Mouse (Mus musculus): ENCODE data around the gene Neu2.
A peak's percentile ranks its signal among the peaks of the same experiment; 100 is the strongest.

The Neu2 gene

GRCm38 (mm10) chr1:87537008-87537407, 27.3 kb downstream of the Neu2 start:
- no peak for DNase-seq (ENCODE audit: low read depth)

DNA sequence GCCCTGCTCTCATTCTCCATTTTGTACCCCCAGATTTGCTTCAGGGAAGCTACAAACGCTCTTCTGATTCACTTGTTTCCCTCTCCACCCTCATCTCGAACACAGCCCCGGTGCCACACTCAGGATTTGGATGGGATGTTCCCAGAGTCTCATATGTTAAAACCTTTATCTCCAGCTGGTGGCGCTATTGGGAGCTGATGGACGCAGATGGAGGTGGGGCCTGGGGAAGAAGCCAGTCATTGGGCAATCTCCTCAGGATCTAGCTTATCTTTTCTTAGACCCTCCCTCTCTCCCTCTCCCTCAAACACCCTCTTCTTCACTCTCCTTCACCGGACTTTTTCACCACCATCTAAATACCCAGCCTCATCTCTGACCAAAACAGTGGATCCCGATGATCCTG, 31.9 kb downstream of the Neu2 start:
- DNase-seq (ENCODE audit: low read depth): peak; percentile 25

- DNase-seq (ENCODE audit: low read depth): peak; percentile 20
Measured at GRCm38 (mm10) chr1:87551008-87551407, 41.3 kb downstream of the Neu2 start.

- DNase-seq (ENCODE audit: low read depth): no peak
Measured at GRCm38 (mm10) chr1:87553586-87553985, 43.9 kb downstream of the Neu2 start.

DNA sequence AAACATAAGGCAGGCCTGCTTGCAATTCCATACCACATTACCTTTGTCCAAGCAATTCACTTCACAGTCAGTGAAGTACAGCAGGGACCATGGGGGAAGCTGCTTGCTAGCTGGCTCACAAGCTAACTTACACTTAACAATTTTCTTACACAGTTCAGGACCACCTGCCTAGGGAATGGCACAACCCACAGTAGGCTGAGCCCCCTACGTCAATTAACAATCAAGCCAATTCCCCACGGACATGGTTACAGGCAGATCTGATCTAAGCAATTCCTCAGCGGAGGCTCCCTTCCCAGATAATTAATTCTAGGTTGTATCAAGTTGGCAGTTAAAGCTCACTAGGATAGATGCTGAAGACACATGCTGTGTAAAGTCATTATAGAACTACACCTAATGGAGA, 53.3 kb downstream of the Neu2 start:
- no peak for DNase-seq (ENCODE audit: low read depth)

GRCm38 (mm10) chr1:87565760-87566159, 56.1 kb downstream of the Neu2 start:
- DNase-seq (ENCODE audit: low read depth): no peak

DNA sequence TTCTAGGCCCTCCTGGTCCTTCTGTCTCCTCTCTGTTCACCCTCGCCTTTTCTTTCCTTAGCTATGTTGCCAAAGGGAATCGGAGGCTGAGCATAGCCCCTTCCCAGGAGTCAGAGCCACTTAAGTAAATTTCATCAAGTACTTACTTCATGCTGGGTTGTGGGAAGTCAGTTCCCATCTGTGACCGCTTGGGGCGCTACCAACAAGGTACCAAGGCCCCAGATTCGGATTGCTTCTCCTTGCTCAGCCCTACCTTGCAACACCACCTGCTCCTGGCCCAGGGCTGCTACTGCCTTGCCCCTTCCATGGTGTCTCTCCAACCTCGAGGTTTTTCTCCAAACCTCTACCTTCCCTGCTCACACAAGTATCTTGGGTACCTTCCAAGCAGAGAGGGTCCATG, 58.7 kb downstream of the Neu2 start:
- peak; percentile 33 for DNase-seq (ENCODE audit: low read depth)

DNA sequence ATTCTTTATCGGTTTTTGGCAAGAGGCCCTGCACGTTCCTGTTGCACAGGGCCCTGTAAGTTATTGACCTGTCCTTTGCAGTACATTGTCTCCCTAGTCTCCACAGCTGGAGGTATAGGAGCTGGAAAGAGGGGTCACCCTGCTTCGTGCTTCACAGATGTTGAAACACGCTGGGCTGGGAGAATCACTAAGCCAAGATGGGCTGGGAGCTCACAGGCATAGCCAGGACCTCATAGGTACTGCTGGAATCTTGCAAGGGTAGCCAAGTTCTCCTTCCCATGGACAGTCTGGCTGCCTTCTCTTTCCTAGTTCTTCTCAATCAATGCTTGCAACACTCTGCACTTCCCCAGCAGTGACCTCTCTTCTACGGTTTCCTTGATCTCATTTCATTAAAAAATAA, 63.6 kb downstream of the Neu2 start:
- DNase-seq (ENCODE audit: low read depth): no peak

DNA sequence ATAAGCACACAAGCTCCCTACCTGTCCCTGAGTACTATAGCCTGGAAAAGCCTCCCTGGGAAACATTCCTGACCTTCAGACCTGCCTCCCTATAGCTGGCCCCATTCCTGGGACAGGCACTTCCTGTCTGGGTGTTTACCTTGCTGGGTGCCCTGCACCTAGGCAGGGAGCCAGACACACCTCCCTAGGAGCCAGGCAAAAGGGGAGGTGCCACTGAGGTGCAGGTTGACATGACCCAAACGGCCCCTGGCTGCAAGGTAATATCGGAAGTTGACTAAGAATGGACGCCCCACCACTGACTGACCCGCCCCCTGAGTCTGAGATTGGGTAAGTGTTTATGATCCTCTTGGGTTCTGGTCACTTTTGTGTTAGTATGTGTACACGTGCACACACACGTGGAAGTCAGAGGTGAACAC, 64.1 kb downstream of the Neu2 start, which contains the start of gene Ngef:
Ngef (minus strand) TSS at position 71 of the 416 bp plus-strand sequence.
- DNase-seq (ENCODE audit: low read depth): no peak

DNA sequence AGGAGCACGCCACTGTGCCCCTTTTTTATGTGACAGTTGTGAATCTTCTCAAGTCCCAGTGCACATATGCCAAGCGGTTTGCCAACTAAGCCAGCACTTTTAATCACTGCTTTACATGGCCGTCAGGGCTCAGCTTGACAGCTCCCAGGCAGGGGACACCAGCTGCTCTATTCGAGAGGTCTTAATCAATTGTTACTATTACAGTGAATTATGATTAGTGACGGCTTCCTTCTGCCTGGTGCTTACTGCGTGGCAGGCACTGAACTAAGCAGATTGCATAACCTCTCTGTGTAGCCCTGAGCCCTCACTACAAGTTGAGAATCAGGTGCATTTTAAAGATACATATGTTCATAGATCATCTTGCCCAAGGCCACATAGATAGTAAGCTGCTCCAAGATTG, 64.7 kb downstream of the Neu2 start:
- no peak for DNase-seq (ENCODE audit: low read depth)

- no peak for DNase-seq (ENCODE audit: low read depth)
Measured at GRCm38 (mm10) chr1:87574785-87575184, 65.1 kb downstream of the Neu2 start.

DNA sequence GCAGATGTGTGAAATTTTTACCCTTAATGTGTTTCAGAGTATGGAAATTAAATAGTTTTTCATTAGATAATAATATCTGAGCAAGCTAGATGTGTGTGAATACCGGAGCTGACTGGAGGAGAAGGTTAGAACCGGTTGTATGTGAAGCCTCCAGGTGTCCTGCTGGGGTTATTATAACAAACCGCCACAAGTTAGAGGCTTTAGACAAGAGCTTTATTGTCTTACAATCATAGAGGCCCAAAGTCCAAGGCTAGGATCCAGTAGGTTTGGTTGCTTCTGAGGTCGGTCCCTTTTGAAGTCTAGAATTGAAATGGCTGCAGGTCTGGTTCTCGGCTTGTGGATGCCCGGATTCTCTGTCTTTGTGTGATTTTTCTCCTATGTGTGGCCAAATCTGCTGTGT, 69.3 kb downstream of the Neu2 start:
- no peak for DNase-seq (ENCODE audit: low read depth)

DNA sequence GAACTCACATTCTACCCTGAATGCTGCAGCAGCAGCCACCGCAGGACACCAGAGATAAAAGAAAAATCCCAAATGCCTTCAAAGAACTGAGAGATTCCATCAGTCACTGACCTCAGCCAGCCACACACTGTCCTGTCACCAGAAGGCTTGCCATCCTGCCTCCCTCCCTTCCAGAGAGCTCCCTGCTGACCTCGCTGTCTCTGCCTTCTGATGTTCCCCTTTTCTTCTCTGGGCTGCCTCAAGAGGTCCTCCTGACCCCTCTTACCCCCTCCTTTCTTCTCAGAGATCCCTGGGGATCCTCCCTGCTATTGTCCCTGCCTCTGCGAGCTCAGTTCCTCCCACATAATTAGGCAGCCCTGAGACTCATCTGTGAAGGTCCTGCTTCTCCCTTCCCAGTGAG, 71.1 kb downstream of the Neu2 start:
- peak; percentile 28 for DNase-seq (ENCODE audit: low read depth)

- no peak for DNase-seq (ENCODE audit: low read depth)
Measured at GRCm38 (mm10) chr1:87589162-87589561, 79.5 kb downstream of the Neu2 start.

GRCm38 (mm10) chr1:87589980-87590379, 80.3 kb downstream of the Neu2 start:
- DNase-seq (ENCODE audit: low read depth): no peak

- no peak for DNase-seq (ENCODE audit: low read depth)
Measured at GRCm38 (mm10) chr1:87594261-87594660, 84.6 kb downstream of the Neu2 start.

DNA sequence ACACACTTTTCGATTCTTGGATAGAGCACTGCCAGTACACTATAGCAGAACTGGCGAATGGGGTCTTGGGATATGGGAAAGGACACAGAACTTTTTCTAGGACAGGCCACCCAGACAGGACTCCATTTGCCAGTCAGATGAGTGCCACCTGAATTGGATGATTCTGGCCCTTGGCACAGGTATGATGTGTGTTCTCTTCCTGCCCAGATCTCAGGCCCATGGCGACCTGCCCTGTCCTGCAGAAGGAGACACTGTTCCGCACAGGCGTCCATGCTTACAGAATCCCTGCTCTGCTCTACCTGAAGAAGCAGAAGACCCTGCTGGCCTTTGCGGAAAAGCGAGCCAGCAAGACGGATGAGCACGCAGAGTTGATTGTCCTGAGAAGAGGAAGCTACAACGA, 85.0 kb downstream of the Neu2 start:
- DNase-seq (ENCODE audit: low read depth): no peak

DNA sequence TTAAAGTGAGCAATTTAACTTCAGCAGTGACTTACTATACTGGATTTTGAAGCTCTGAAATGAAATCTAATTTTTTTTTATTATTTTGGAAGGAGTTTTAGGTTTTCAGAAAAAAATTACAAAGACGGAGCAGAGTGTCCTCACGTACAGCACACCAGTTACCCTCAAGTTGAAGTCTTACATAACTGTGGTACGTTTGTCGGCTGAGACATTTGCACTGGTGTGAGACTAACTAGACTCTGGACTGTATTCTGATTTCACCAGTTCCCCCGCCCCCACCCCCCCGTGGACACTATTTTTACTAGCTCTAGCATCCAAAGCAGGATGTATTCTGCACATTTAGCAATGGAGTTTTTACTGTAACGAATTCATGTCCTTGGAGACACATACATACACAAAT, 90.8 kb downstream of the Neu2 start:
- no peak for DNase-seq (ENCODE audit: low read depth)

- no peak for DNase-seq (ENCODE audit: low read depth)
Measured at GRCm38 (mm10) chr1:87601801-87602200, 92.1 kb downstream of the Neu2 start.

- no peak for DNase-seq (ENCODE audit: low read depth)
Measured at GRCm38 (mm10) chr1:87603389-87603788, 93.7 kb downstream of the Neu2 start.

DNA sequence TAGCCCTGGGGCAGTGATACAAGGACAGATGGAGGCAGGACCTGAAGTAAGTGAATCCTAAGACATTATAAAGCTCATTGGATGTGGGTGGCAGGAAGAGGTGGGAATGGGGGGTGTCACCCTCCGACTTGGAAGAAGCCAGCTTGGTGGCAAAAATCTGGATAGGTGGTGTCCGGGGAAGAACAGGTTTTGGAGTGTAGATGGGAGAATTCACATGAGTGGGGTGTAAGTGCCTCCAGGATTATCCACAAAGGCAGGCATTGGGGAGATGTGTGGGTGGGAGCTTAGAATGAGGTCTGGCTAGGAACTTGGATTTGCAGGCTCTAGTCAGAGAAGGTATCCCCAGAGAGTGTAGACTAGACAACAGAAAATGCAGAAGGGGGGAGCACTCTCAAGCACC, 95.6 kb downstream of the Neu2 start:
- no peak for DNase-seq (ENCODE audit: low read depth)

- DNase-seq (ENCODE audit: low read depth): no peak
Measured at GRCm38 (mm10) chr1:87607385-87608091, 97.8 kb downstream of the Neu2 start.

DNA sequence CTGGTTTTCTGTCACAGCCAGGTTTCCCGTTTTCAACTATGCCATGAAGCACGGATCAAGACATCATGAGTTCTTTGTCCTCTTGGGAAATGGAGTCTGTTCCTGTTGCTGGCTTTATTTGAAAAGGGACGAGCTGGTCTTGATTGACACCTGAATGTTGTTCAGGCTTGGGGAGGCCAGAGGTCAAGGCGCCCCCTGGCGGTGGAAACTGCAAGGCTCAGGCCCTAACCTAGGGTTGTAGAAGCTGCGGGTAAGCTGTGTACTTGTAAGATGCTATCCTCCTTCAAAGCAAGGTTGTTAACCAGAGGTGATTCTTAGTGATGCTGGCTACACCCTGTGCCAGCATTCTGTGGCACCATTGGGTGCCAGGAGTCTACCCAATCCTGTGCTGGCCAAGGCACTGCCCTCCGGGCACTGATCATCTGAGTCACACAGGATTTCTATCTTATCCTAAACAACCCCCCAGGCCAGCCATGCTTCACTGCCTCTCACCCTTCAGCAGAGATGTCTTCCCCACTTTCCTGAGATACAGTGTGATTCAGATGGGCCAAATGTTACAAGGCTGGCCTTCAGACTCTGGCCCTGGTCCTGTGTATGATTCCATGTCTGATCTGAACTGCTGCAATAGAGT, 98.8 kb downstream of the Neu2 start:
- no peak for DNase-seq (ENCODE audit: low read depth)
